ENCODE assay signal across 12 mouse cellular contexts in genomic region chr3:127097745-127098144, GRCm38 (mm10).
"Had no signal": no experiment of that assay in that cellular context is flagged by ENCODE, and none has a peak within 500 bp of the region (broad histone marks: within the 10 kb centered on the region; RNA-seq: fewer than 3 reads in every experiment).

No protein-coding gene starts in this region.

- DNase-seq: kidney, postnatal 25 days; lung, adult 2 months; lung, postnatal 36 days; right cerebral cortex, postnatal 4 days; spleen, adult 18-20 months; thymus, adult 18-20 months; thymus, postnatal 14 days had no signal

- H3K4me2 ChIP-seq: liver, embryonic 11.5 days; liver, embryonic 15.5 days; midbrain, embryonic 13.5 days had no signal

- H3K36me3 ChIP-seq: limb, embryonic 10.5 days; liver, embryonic 15.5 days had no signal

- H3K9me3 ChIP-seq: limb, embryonic 10.5 days; liver, embryonic 15.5 days; midbrain, embryonic 13.5 days had no signal

- H3K9ac ChIP-seq: liver, embryonic 15.5 days; midbrain, embryonic 13.5 days had no signal

- H3K4me3 ChIP-seq: limb, embryonic 10.5 days; liver, embryonic 15.5 days; midbrain, embryonic 13.5 days had no signal

- H3K27ac ChIP-seq: limb, embryonic 10.5 days; liver, embryonic 15.5 days; midbrain, embryonic 13.5 days had no signal

- H3K27me3 ChIP-seq: liver, embryonic 15.5 days; midbrain, embryonic 13.5 days had no signal

- ATAC-seq: lung, postnatal 0 days; midbrain, embryonic 13.5 days had no signal

- H3K4me1 ChIP-seq: limb, embryonic 10.5 days; liver, embryonic 15.5 days; midbrain, embryonic 13.5 days had no signal
